Mouse (Mus musculus): Measurements from ENCODE around the gene Pik3r5. TPM values are rescaled to one million over a fixed set of nuclear protein-coding genes. Genes with fewer than 3 reads are reported as not detected.

Gene Pik3r5
- polyA plus RNA-seq, 1 experiment from 2014 or later, result 0.90 TPM

GRCm38 (mm10) chr11:68459021-68459420, 27.1 kb downstream of the Pik3r5 start:
- Histone ChIP-seq H3K36me3 (no peaks in the 10 kb centered on the region), H3K4me1 (no peaks in the 10 kb centered on the region), H3K27me3 (ENCODE audit: low read depth, poor library complexity, severe bottlenecking) (no peaks in the 10 kb centered on the region), H3K4me3 (no peak overlapping the region), H3K9me3 (replicated peaks) (no peaks in the 10 kb centered on the region), H3K27ac (replicated peaks) (no peak overlapping the region)
- DNase-seq (ENCODE audit: low spot score), result no peak
- 80% methylated on average over 5 of the region's 5 CpGs for WGBS

- Histone ChIP-seq H3K27ac (replicated peaks) (no peak overlapping the region), H3K36me3 (no peaks in the 10 kb centered on the region), H3K4me3 (no peak overlapping the region), H3K4me1 (no peaks in the 10 kb centered on the region), H3K9me3 (replicated peaks) (no peaks in the 10 kb centered on the region), H3K27me3 (ENCODE audit: low read depth, poor library complexity, severe bottlenecking) (no peaks in the 10 kb centered on the region)
- WGBS, result 96% methylated on average over 5 of the region's 5 CpGs
- no peak for DNase-seq (ENCODE audit: low spot score)
Observed at GRCm38 (mm10) chr11:68459486-68459885, 27.6 kb downstream of the Pik3r5 start.

GRCm38 (mm10) chr11:68462716-68463115, 30.8 kb downstream of the Pik3r5 start:
- no peak overlapping the region for H3K4me3 ChIP-seq
- no peaks in the 10 kb centered on the region for H3K27me3 ChIP-seq (ENCODE audit: low read depth, poor library complexity, severe bottlenecking)
- no peaks in the 10 kb centered on the region for H3K9me3 ChIP-seq (replicated peaks)
- H3K36me3 ChIP-seq, result no peaks in the 10 kb centered on the region
- DNase-seq (ENCODE audit: low spot score), result no peak
- WGBS, result 86% methylated on average over 3 of the region's 3 CpGs
- H3K27ac ChIP-seq (replicated peaks), result no peak overlapping the region
- no peaks in the 10 kb centered on the region for H3K4me1 ChIP-seq

DNA sequence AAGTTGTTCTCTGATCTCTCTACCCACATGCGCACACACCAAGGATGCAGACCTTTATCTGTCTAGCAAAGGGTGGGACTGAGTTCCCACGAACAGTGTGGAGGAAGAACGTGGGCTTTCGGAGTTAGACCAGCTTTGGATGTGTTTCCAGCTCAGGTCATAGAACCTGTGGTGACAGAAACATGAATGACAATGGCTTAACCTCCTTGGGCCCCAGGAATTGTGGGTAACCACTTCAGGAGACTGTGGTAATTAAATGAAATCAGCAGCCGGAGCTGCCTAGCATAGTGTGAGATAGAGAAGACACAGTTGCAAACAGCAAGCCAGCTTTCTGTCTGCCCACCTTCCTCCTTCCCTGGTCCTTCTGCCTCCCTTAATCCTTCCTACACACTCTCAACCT, 32.3 kb downstream of the Pik3r5 start:
- H3K4me3 ChIP-seq, result no peak overlapping the region
- no peaks in the 10 kb centered on the region for H3K27me3 ChIP-seq (ENCODE audit: low read depth, poor library complexity, severe bottlenecking)
- 85% methylated on average over 5 of the region's 5 CpGs for WGBS
- H3K9me3 ChIP-seq (replicated peaks), result no peaks in the 10 kb centered on the region
- no peaks in the 10 kb centered on the region for H3K36me3 ChIP-seq
- DNase-seq (ENCODE audit: low spot score), result no peak
- peaks cover 6% of the 10 kb centered on the region for H3K4me1 ChIP-seq
- no peak overlapping the region for H3K27ac ChIP-seq (replicated peaks)

DNA sequence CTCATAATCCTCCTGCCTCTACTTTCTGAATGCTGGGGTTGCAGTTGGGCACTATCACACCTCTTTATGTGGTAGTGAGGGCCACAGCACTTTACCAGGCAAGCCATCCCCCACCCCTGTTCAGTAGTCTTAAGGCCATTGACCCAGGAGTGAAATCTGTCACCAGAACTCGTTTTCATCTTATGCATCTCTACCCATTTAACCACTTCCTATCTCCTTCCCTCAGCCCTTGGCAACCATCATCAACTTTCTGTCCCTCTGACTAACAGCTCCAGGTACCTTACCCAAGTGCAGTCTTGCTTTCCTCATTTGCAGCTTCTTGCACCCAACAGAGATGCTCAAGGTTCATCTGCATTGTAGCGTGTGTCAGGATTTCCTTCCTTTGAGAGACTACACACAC, 33.2 kb downstream of the Pik3r5 start:
- Histone ChIP-seq H3K4me3 (no peak overlapping the region), H3K36me3 (no peaks in the 10 kb centered on the region), H3K4me1 (peaks cover 6% of the 10 kb centered on the region), H3K27ac (replicated peaks) (no peak overlapping the region), H3K9me3 (replicated peaks) (no peaks in the 10 kb centered on the region), H3K27me3 (ENCODE audit: low read depth, poor library complexity, severe bottlenecking) (no peaks in the 10 kb centered on the region)
- WGBS, result 81% methylated on average over 2 of the region's 2 CpGs
- no peak for DNase-seq (ENCODE audit: low spot score)

DNA sequence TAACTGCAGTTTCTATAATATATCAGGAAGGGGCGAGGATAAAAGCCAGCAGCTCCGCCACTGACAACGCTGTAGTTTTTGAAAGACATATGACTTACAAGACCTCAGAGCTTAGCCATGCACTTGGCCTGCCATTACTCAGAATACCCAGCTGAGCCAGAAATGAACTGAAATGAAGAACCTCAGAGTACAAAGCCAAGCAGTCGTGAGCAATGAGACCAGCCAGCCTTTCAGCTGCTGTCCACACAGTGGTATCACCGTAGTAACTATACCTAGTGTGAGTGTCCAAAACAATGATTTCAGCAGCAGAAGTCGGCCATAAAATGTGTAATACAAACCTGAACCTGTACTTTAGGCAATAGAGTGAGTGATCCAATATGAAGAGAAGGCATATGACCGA, 35.5 kb downstream of the Pik3r5 start:
- 89% methylated on average over 7 of the region's 7 CpGs for WGBS
- peaks cover 6% of the 10 kb centered on the region for H3K4me1 ChIP-seq
- H3K27ac ChIP-seq (replicated peaks), result no peak overlapping the region
- H3K27me3 ChIP-seq (ENCODE audit: low read depth, poor library complexity, severe bottlenecking), result no peaks in the 10 kb centered on the region
- no peak overlapping the region for H3K4me3 ChIP-seq
- H3K9me3 ChIP-seq (replicated peaks), result no peaks in the 10 kb centered on the region
- H3K36me3 ChIP-seq, result no peaks in the 10 kb centered on the region
- no peak for DNase-seq (ENCODE audit: low spot score)

DNA sequence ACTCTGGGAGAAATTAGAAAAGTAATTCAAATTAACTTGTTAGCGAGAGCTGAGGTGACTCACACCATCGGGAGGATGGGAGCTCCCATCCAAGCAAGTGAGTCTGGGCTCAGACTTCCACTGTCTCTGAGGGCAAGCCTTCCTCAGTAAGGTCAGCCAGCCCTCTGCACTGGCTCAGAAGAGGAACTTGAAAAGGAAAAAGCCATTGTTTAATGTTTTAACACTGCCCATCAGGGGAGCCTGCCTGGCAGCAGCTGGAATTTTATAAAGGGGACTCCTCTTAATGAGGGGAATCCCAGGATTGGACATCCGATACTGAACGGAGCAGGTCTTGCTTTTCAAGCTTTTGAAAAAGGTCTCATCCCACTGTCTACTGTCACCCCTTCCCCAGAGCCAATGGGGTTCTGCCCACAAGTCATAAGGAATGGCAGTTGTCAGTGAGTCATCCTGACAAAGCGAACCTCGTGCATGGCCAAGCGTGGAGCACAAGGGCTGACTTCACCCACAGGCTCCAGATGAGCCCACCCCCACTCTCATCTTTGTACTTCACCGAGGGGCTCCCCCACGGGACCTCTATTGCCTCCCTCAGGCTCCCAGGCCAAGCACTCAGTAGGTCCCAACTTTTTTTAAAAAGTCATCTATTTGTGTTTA, 36.2 kb downstream of the Pik3r5 start:
- DNase-seq (ENCODE audit: low spot score), result no peak
- Histone ChIP-seq H3K36me3 (no peaks in the 10 kb centered on the region), H3K27me3 (ENCODE audit: low read depth, poor library complexity, severe bottlenecking) (no peaks in the 10 kb centered on the region), H3K4me1 (peaks cover 6% of the 10 kb centered on the region), H3K9me3 (replicated peaks) (no peaks in the 10 kb centered on the region), H3K4me3 (no peak overlapping the region), H3K27ac (replicated peaks) (no peak overlapping the region)
- 66% methylated on average over 9 of the region's 9 CpGs for WGBS

- Histone ChIP-seq H3K36me3 (no peaks in the 10 kb centered on the region), H3K9me3 (replicated peaks) (no peaks in the 10 kb centered on the region), H3K4me3 (no peak overlapping the region), H3K27ac (replicated peaks) (no peak overlapping the region), H3K4me1 (peaks cover 6% of the 10 kb centered on the region), H3K27me3 (ENCODE audit: low read depth, poor library complexity, severe bottlenecking) (no peaks in the 10 kb centered on the region)
- no peak for DNase-seq (ENCODE audit: low spot score)
- WGBS, result 87% methylated on average over 4 of the region's 4 CpGs
Observed at GRCm38 (mm10) chr11:68468886-68469285, 37.0 kb downstream of the Pik3r5 start.

- H3K4me1 ChIP-seq, result peaks cover 6% of the 10 kb centered on the region
- H3K4me3 ChIP-seq, result no peak overlapping the region
- H3K27me3 ChIP-seq (ENCODE audit: low read depth, poor library complexity, severe bottlenecking), result no peaks in the 10 kb centered on the region
- no peaks in the 10 kb centered on the region for H3K9me3 ChIP-seq (replicated peaks)
- no peaks in the 10 kb centered on the region for H3K36me3 ChIP-seq
- WGBS, result 78% methylated on average over 5 of the region's 5 CpGs
- DNase-seq (ENCODE audit: low spot score), result no peak
- no peak overlapping the region for H3K27ac ChIP-seq (replicated peaks)
Observed at GRCm38 (mm10) chr11:68472162-68472849, 40.4 kb downstream of the Pik3r5 start.

GRCm38 (mm10) chr11:68474600-68474999, 42.7 kb downstream of the Pik3r5 start:
- Histone ChIP-seq H3K27me3 (ENCODE audit: low read depth, poor library complexity, severe bottlenecking) (no peaks in the 10 kb centered on the region), H3K36me3 (no peaks in the 10 kb centered on the region), H3K4me3 (no peak overlapping the region), H3K27ac (replicated peaks) (no peak overlapping the region), H3K4me1 (no peaks in the 10 kb centered on the region), H3K9me3 (replicated peaks) (no peaks in the 10 kb centered on the region)
- WGBS, result 89% methylated on average over 6 of the region's 6 CpGs
- DNase-seq (ENCODE audit: low spot score), result no peak

GRCm38 (mm10) chr11:68475676-68476075, 43.8 kb downstream of the Pik3r5 start:
- Histone ChIP-seq H3K27me3 (ENCODE audit: low read depth, poor library complexity, severe bottlenecking) (no peaks in the 10 kb centered on the region), H3K9me3 (replicated peaks) (no peaks in the 10 kb centered on the region), H3K4me3 (no peak overlapping the region), H3K4me1 (no peaks in the 10 kb centered on the region), H3K36me3 (no peaks in the 10 kb centered on the region), H3K27ac (replicated peaks) (no peak overlapping the region)
- no peak for DNase-seq (ENCODE audit: low spot score)
- WGBS, result 91% methylated on average over 7 of the region's 7 CpGs

- DNase-seq (ENCODE audit: low spot score), result no peak
- Histone ChIP-seq H3K27me3 (ENCODE audit: low read depth, poor library complexity, severe bottlenecking) (no peaks in the 10 kb centered on the region), H3K36me3 (no peaks in the 10 kb centered on the region), H3K27ac (replicated peaks) (no peak overlapping the region), H3K4me1 (no peaks in the 10 kb centered on the region), H3K9me3 (replicated peaks) (no peaks in the 10 kb centered on the region), H3K4me3 (no peak overlapping the region)
- 90% methylated on average over 6 of the region's 6 CpGs for WGBS
Observed at GRCm38 (mm10) chr11:68477661-68478060, 45.7 kb downstream of the Pik3r5 start.

DNA sequence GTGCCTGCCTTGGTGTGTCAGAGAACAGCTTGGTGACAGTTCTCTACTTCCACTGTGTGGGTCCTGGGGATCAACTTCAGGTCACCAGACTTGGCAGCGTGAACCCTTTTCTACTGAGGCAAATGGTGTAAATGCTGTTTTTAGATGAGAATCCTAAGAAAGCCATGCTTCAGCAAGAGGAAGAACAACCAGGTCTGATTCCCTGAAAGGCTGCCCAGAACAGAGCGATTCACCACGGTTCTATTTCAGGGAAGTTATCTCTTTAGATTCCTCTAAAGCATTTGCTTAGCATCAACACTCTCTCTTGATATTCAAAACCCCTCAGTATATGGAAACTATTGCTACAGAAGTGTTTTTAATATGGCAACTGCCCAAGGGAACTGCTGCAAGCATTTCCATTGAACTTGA, 46.7 kb downstream of the Pik3r5 start:
- no peaks in the 10 kb centered on the region for H3K27me3 ChIP-seq (ENCODE audit: low read depth, poor library complexity, severe bottlenecking)
- H3K27ac ChIP-seq (replicated peaks), result no peak overlapping the region
- H3K4me3 ChIP-seq, result no peak overlapping the region
- no peaks in the 10 kb centered on the region for H3K4me1 ChIP-seq
- WGBS, result 88% methylated on average over 3 of the region's 3 CpGs
- H3K9me3 ChIP-seq (replicated peaks), result no peaks in the 10 kb centered on the region
- DNase-seq (ENCODE audit: low spot score), result no peak
- H3K36me3 ChIP-seq, result no peaks in the 10 kb centered on the region
